ENCODE assay signal across 13 mouse cellular contexts in the genomic region with DNA sequence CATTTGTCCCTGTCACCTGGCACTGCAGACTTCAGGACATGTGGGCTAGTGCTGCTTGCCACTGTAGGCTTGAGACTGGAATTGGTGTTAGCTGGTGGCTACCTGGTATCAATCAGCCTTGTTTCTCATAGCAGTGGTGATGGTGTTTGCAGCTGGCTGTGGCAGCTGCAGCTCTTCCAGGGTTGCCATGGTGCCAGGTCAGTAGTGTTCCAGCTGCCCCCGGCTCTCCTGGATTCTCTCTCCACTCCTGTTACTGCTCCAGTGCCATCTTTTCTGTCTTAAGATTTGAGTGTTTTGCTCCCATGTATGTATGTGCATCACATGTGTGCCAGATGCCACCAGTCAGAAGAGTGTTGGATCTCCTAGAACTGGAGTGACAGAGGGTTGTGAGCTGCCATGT. TPM values are rescaled to one million over a fixed set of nuclear protein-coding genes. Genes with fewer than 3 reads are reported as not detected.
DNase-seq lines count a peak whose midpoint lies in the region; ATAC-seq and TF ChIP-seq lines count a peak whose summit lies in the region.
"Had no signal": no experiment of that assay in that cellular context is flagged by ENCODE, and none has a peak within 500 bp of the region (broad histone marks: within the 10 kb centered on the region; RNA-seq: fewer than 3 reads in every experiment).

No protein-coding gene starts in this region.

- 52% methylated on average over 1 of the region's 1 CpGs for WGBS in forebrain, embryonic 15.5 days
- WGBS in forebrain, embryonic 11.5 days = 71% methylated on average over 1 of the region's 1 CpGs
- 58% methylated on average over 1 of the region's 1 CpGs for WGBS in midbrain, embryonic 14.5 days

- H3K4me3 ChIP-seq in forebrain, embryonic 15.5 days = no peak overlapping the region
- H3K4me3 ChIP-seq in forebrain, embryonic 11.5 days (ENCODE audit: low read depth, low read length) = no peak overlapping the region
- no peak overlapping the region for H3K4me3 ChIP-seq in layer of hippocampus, adult 2 months
- no peak overlapping the region for H3K4me3 ChIP-seq in midbrain, embryonic 14.5 days (replicated peaks; ENCODE audit: low read depth, low read length)
- H3K4me3 ChIP-seq: liver, embryonic 13.5 days; stomach, embryonic 15.5 days had no signal

- H3K27me3 ChIP-seq in forebrain, embryonic 15.5 days = no peaks in the 10 kb centered on the region
- H3K27me3 ChIP-seq in forebrain, embryonic 11.5 days (ENCODE audit: control insufficient read depth, insufficient read depth, low read length) = no peaks in the 10 kb centered on the region
- no peaks in the 10 kb centered on the region for H3K27me3 ChIP-seq in midbrain, embryonic 14.5 days (ENCODE audit: control insufficient read depth, insufficient read depth, low read length)
- H3K27me3 ChIP-seq: liver, embryonic 13.5 days; stomach, embryonic 15.5 days had no signal

- no peak for TF ChIP-seq CTCF in layer of hippocampus, adult 2 months (conservative IDR thresholded peaks at IDR 0.05)

- no peak overlapping the region for H3K4me2 ChIP-seq in forebrain, embryonic 15.5 days (replicated peaks)
- no peak overlapping the region for H3K4me2 ChIP-seq in forebrain, embryonic 11.5 days (ENCODE audit: low read depth, low read length, severe bottlenecking)
- no peak overlapping the region for H3K4me2 ChIP-seq in midbrain, embryonic 14.5 days (ENCODE audit: low read length)
- H3K4me2 ChIP-seq: liver, embryonic 13.5 days; stomach, embryonic 15.5 days had no signal

- H3K4me1 ChIP-seq in forebrain, embryonic 15.5 days = 0 out of 2 replicates have a peak, but pooled peaks cover 3% of the 10 kb centered on the region
- no peaks in the 10 kb centered on the region for H3K4me1 ChIP-seq in forebrain, embryonic 11.5 days (replicated peaks; ENCODE audit: control insufficient read depth, insufficient read depth, low read length)
- no peaks in the 10 kb centered on the region for H3K4me1 ChIP-seq in midbrain, embryonic 14.5 days (ENCODE audit: control insufficient read depth, insufficient read depth, low read length)
- H3K4me1 ChIP-seq: liver, embryonic 13.5 days; stomach, embryonic 15.5 days had no signal

- no peaks in the 10 kb centered on the region for H3K9me3 ChIP-seq in forebrain, embryonic 15.5 days
- no peaks in the 10 kb centered on the region for H3K9me3 ChIP-seq in forebrain, embryonic 11.5 days (ENCODE audit: control insufficient read depth, low read length)
- H3K9me3 ChIP-seq in midbrain, embryonic 14.5 days (ENCODE audit: control insufficient read depth, low read length) = no peaks in the 10 kb centered on the region
- H3K9me3 ChIP-seq: G1E; liver, embryonic 13.5 days; stomach, embryonic 15.5 days had no signal

- no peak for DNase-seq in forebrain, embryonic 11.5 days (ENCODE audit: low spot score)
- no peak for DNase-seq in layer of hippocampus, adult 2 months (ENCODE audit: low spot score in 2 of 2)
- DNase-seq in layer of hippocampus, adult 8-10 months (ENCODE audit: low spot score in 2 of 2) = no peak
- peak; percentile 54 for DNase-seq in brain, adult 2 months (ENCODE audit: low read depth, low spot score)
- DNase-seq in midbrain, embryonic 14.5 days = no peak
- DNase-seq: kidney, adult 11 months; kidney, postnatal 36 days; liver, embryonic 13.5 days had no signal

- H3K36me3 ChIP-seq in forebrain, embryonic 15.5 days = peaks cover 26% of the 10 kb centered on the region
- peaks cover 7% of the 10 kb centered on the region; the same call in 1 of the 2 replicates for H3K36me3 ChIP-seq in forebrain, embryonic 11.5 days (ENCODE audit: control insufficient read depth, insufficient read depth, low read length)
- H3K36me3 ChIP-seq in midbrain, embryonic 14.5 days (ENCODE audit: control insufficient read depth, insufficient read depth, low read length) = peaks cover 26% of the 10 kb centered on the region

- no peak overlapping the region for H3K9ac ChIP-seq in forebrain, embryonic 15.5 days (replicated peaks)
- H3K9ac ChIP-seq in forebrain, embryonic 11.5 days (ENCODE audit: low read length) = no peak overlapping the region
- no peak overlapping the region for H3K9ac ChIP-seq in midbrain, embryonic 14.5 days (replicated peaks; ENCODE audit: low read length)
- H3K9ac ChIP-seq: liver, embryonic 13.5 days; stomach, embryonic 15.5 days had no signal

- H3K27ac ChIP-seq in forebrain, embryonic 15.5 days (replicated peaks) = no peak overlapping the region
- H3K27ac ChIP-seq in forebrain, embryonic 11.5 days (ENCODE audit: low read depth, low read length) = no peak overlapping the region
- peak overlapping the region; percentile 74; the same call in 1 of the 2 replicates for H3K27ac ChIP-seq in layer of hippocampus, adult 2 months
- H3K27ac ChIP-seq in midbrain, embryonic 14.5 days (replicated peaks; ENCODE audit: low read depth, low read length) = no peak overlapping the region
- H3K27ac ChIP-seq: liver, embryonic 13.5 days; stomach, embryonic 15.5 days had no signal

- 0 out of 2 replicates have a peak, but pooled peaks have one; percentile 36 for ATAC-seq in forebrain, embryonic 15.5 days (replicated peaks)
- no peak for ATAC-seq in forebrain, embryonic 11.5 days (replicated peaks; ENCODE audit: low FRiP score)
- 0 out of 2 replicates have a peak, but pooled peaks have one; percentile 18 for ATAC-seq in megakaryocyte-erythroid progenitor cell, adult 5-6 weeks (replicated peaks; ENCODE audit: low FRiP score, low TSS enrichment, poor library complexity, severe bottlenecking)
- no peak for ATAC-seq in midbrain, embryonic 14.5 days (ENCODE audit: low FRiP score, low TSS enrichment)
- no peak for ATAC-seq in erythroblast, adult 5-6 weeks (replicated peaks; ENCODE audit: low FRiP score, poor library complexity, severe bottlenecking)

RNA-seq across cellular contexts. Expression of a gene that starts 15.0 kb away (rescaled TPM):
- polyA plus RNA-seq in forebrain, embryonic 15.5 days (2015; fragmentation: Nextera tagmentation; extraction: Ambion mirVana) = 2.4 and 3.1 TPM in 2 replicates
- polyA plus RNA-seq in forebrain, embryonic 11.5 days (2014; fragmentation: Nextera tagmentation; extraction: Ambion mirVana) = 0.51 and 0.81 TPM in 2 replicates
- total RNA-seq in layer of hippocampus, adult 2 months (2021) = 1 to 10 TPM; 6.8 to 9.3 TPM
- total RNA-seq in layer of hippocampus, adult 8-10 months (2022) = 10 to 100 TPM in 2 of 4 experiments, 1 to 10 TPM in 2; 6.2 to 23.4 (median 10.7) TPM
- total RNA-seq in megakaryocyte-erythroid progenitor cell, adult 5-6 weeks (2014; fragmentation: Nextera tagmentation) = 3.1 and 3.4 TPM in 2 replicates
- 12.7 TPM in 1 of 2 replicates, not detected in the other for total RNA-seq in megakaryocyte-erythroid progenitor cell, adult 5-6 weeks (2017)
- polyA plus RNA-seq in midbrain, embryonic 14.5 days (2014; fragmentation: Nextera tagmentation; extraction: Ambion mirVana) = 1.0 and 2.5 TPM in 2 replicates
- not detected in 2 replicates for total RNA-seq in erythroblast, adult 5-6 weeks (2015; ENCODE audit: low replicate concordance)
- 2.2 TPM in 1 of 2 replicates, not detected in the other for total RNA-seq in erythroblast, adult 5-6 weeks (2017; ENCODE audit: low replicate concordance)
- total RNA-seq: G1E had no signal
- polyA plus RNA-seq: G1E had no signal

RNA-seq across cellular contexts. Expression of a gene that starts 38.7 kb away (rescaled TPM):
- 3.8 and 4.6 TPM in 2 replicates for polyA plus RNA-seq in forebrain, embryonic 15.5 days (2015; fragmentation: Nextera tagmentation; extraction: Ambion mirVana)
- polyA plus RNA-seq in forebrain, embryonic 11.5 days (2014; fragmentation: Nextera tagmentation; extraction: Ambion mirVana) = 10.0 and 11.9 TPM in 2 replicates
- total RNA-seq in layer of hippocampus, adult 2 months (2021) = 10 to 100 TPM; 10.1 to 10.8 TPM
- 10 to 100 TPM; 10.6 to 12.0 (median 11.6) TPM for total RNA-seq in layer of hippocampus, adult 8-10 months (2022)
- total RNA-seq in megakaryocyte-erythroid progenitor cell, adult 5-6 weeks (2014; fragmentation: Nextera tagmentation) = 9.6 and 9.7 TPM in 2 replicates
- total RNA-seq in megakaryocyte-erythroid progenitor cell, adult 5-6 weeks (2017) = 2.9 and 3.5 TPM in 2 replicates
- 5.6 and 5.9 TPM in 2 replicates for polyA plus RNA-seq in midbrain, embryonic 14.5 days (2014; fragmentation: Nextera tagmentation; extraction: Ambion mirVana)
- total RNA-seq in erythroblast, adult 5-6 weeks (2015; ENCODE audit: low replicate concordance) = 15.2 and 15.7 TPM in 2 replicates
- 7.2 and 10.0 TPM in 2 replicates for total RNA-seq in erythroblast, adult 5-6 weeks (2017; ENCODE audit: low replicate concordance)

RNA-seq across cellular contexts. Expression of a gene that starts 42.7 kb away (rescaled TPM):
- polyA plus RNA-seq in forebrain, embryonic 15.5 days (2015; fragmentation: Nextera tagmentation; extraction: Ambion mirVana) = 40.3 and 46.3 TPM in 2 replicates
- polyA plus RNA-seq in forebrain, embryonic 11.5 days (2014; fragmentation: Nextera tagmentation; extraction: Ambion mirVana) = 24.2 and 30.9 TPM in 2 replicates
- total RNA-seq in layer of hippocampus, adult 2 months (2021) = 10 to 100 TPM; 91.2 to 93.0 TPM
- 10 to 100 TPM; 73.7 to 78.1 (median 76.2) TPM for total RNA-seq in layer of hippocampus, adult 8-10 months (2022)
- total RNA-seq in megakaryocyte-erythroid progenitor cell, adult 5-6 weeks (2014; fragmentation: Nextera tagmentation) = 27.8 and 40.6 TPM in 2 replicates
- total RNA-seq in megakaryocyte-erythroid progenitor cell, adult 5-6 weeks (2017) = 11.1 and 14.5 TPM in 2 replicates
- polyA plus RNA-seq in midbrain, embryonic 14.5 days (2014; fragmentation: Nextera tagmentation; extraction: Ambion mirVana) = 41.3 and 59.6 TPM in 2 replicates
- total RNA-seq in erythroblast, adult 5-6 weeks (2015; ENCODE audit: low replicate concordance) = 7.1 and 7.7 TPM in 2 replicates
- total RNA-seq in erythroblast, adult 5-6 weeks (2017; ENCODE audit: low replicate concordance) = 5.1 and 10.0 TPM in 2 replicates

RNA-seq across cellular contexts. Expression of a gene that starts 42.8 kb away (rescaled TPM):
- 285 and 303 TPM in 2 replicates for polyA plus RNA-seq in forebrain, embryonic 15.5 days (2015; fragmentation: Nextera tagmentation; extraction: Ambion mirVana)
- 148 and 164 TPM in 2 replicates for polyA plus RNA-seq in forebrain, embryonic 11.5 days (2014; fragmentation: Nextera tagmentation; extraction: Ambion mirVana)
- total RNA-seq in layer of hippocampus, adult 2 months (2021) = 100 to 1,000 TPM; 444 to 465 TPM
- total RNA-seq in layer of hippocampus, adult 8-10 months (2022) = 100 to 1,000 TPM; 473 to 497 (median 477) TPM
- total RNA-seq in megakaryocyte-erythroid progenitor cell, adult 5-6 weeks (2014; fragmentation: Nextera tagmentation) = 69.3 and 129 TPM in 2 replicates
- 339 and 435 TPM in 2 replicates for total RNA-seq in megakaryocyte-erythroid progenitor cell, adult 5-6 weeks (2017)
- 293 and 312 TPM in 2 replicates for polyA plus RNA-seq in midbrain, embryonic 14.5 days (2014; fragmentation: Nextera tagmentation; extraction: Ambion mirVana)
- 101 and 109 TPM in 2 replicates for total RNA-seq in erythroblast, adult 5-6 weeks (2015; ENCODE audit: low replicate concordance)
- 596 and 621 TPM in 2 replicates for total RNA-seq in erythroblast, adult 5-6 weeks (2017; ENCODE audit: low replicate concordance)

Comparison
In these comparisons a context has a peak if more than half of its experiments do, and no peak if none do; other contexts are left out.
1. ATAC-seq: peak in forebrain, embryonic 15.5 days (single experiment) and megakaryocyte-erythroid progenitor cell, adult 5-6 weeks (single experiment); none in forebrain, embryonic 11.5 days (single experiment), midbrain, embryonic 14.5 days (single experiment) and erythroblast, adult 5-6 weeks (single experiment).